Mouse (Mus musculus): ENCODE data around the gene Nim1k.

Gene Nim1k

DNA sequence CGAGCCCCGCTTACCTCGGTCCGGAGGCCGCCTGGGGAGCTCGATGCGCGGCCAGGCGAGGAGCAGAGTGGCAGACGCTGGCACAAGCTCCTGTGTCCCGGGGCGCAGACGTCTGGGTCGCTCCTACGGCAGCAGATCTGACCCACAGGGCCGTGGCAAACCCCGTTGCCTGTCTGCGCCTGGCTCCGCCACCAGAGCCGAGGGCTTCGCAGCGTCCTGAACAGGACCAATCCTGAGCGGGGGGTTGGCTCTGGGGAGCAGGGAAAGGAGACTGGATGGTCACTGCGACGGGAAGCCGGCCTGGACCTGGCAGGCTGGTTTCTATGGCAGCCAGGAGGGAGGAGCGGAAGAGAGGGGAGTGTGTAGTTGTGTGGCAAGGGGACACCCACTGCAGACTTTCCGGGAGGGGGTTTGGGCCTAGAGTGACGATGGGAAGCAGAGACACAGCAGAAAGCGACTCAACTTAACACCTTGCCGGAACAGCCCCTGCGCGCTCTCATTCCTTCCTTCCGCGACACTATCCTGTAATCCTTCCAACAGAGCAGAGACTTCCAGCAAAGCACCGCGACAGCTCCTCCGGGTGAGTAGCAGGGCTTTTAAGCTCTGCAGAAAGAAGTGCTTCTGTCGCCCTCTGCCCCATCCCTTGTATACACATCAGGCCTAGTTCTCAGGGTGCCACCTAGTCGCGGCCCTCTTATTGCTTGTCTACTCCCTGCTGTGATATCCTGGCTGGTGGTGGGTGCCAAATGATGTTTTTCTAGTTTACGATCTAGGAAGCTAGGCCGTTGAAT is at the start of gene Nim1k:
Nim1k (minus strand) TSS at position 202 of the 791 bp plus-strand sequence.
- peak; percentile 71 for DNase-seq (ENCODE audit: low read depth, low spot score)

DNA sequence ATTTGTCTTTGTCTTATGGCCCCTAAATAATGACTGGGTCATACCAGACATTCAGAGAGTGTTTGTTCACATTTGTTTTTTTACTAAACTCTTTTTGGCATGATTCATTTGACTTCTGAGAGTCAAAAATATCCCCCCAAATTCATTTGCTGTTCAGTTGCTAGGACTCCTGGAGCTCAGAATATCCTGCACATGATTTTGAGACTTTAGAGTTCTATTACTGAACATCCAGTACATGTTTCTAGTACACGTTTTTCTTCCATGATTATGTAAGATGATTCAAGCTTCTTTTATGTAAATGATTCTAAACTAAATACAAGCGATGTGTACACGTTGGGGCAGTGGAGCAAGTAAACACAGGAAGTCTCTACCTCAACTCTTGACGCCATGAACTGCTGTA is 42.0 kb upstream of the Nim1k start:
- DNase-seq (ENCODE audit: low read depth, low spot score): no peak

DNA sequence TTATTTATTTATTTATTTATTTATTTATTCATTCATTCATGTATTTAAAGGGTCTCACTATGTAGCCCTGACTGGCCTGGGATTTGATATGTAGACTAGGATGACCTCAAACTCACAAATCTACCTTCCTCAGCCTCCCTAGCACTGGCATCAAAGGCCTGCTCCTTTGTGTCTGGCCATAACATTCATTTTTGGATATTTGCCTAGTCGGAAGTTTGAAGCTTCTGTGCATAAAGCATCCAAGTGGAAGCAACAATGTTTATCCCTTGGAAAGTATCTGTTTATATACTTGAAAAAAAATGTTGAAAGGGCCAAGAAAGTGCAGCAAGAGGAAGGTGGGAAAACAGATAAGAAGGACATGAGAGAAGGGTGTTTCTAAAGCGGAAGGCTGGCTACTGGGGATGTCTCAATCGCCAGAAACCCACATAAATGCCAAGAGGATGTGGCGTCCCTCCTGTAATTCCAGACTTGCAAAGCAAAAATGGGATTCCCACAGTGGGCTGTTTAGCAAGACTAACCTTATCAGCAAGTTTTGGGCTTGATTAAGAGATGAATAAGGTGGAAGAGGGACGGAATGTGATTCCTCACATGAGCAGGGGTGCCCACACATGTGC is 37.2 kb upstream of the Nim1k start:
- DNase-seq (ENCODE audit: low read depth, low spot score): no peak

DNA sequence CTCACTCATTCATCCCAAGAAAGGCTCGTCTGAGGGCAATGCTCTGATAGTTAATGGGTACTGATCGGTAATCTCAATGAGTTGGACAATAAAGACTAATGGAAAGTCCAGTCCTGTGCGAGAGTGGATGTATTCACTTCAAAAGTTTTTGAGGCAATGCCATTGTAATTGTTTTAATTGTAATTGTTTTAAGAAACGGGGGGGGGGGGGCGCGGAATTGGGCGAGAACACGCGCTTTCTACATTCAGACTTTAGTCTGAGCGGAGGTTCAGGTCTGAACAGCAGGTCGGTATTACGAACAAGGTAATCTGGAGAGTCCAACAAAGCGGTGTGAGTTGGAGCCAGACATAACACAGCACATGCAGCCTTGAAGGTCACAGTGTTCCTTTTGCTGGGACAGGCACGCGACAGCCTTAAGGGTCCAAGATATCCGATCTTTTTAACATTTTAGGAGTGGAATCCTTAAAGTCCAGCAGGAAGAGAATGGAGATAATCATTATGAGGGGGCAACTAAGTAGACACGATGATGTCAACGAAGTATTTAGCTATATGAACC is 36.0 kb upstream of the Nim1k start:
- no peak for DNase-seq (ENCODE audit: low read depth, low spot score)

DNA sequence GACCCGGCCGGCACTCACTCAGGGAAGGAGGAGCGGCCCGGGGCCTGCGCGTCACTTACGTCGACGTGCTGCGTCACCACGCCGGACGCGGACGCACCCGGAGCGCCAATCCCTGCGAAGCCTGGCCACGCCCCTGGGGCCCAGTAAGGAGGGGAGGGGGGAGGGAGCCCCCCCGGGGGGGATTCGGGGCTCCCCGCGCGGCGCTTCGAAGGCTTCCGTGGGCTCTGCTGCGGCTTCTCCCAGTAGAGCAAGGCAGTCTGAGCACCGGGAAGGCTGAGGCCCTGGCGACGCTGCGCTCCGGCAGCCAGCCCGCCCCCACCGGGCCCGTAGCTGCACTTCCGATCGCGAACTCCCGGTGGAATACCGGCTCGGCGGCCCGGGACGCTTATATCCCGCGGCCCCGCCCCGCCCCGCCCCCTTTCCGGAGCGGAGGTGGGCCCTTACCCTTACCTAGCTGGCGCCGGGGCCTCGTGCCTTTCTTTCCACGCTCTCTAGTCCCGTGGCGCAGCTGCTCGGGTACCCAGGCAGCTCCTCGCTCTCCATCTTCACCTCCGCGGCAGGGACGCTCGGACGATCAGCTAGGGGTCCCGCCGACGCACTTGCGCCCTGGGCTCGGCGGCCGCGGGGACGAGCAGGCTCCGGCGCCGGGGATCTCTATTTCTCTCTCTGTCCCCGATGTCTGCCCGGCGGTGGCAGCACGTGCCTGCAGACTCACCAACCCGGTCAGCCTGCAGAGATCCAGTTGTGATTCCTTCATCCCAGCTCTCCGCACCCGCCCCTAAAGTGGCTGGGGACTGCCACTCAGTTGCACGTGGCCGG is 35.3 kb upstream of the Nim1k start, which contains the start of gene Zfp131:
Zfp131 (minus strand) TSS at position 129 of the 819 bp plus-strand sequence.
- DNase-seq (ENCODE audit: low read depth, low spot score): peak; percentile 94

DNA sequence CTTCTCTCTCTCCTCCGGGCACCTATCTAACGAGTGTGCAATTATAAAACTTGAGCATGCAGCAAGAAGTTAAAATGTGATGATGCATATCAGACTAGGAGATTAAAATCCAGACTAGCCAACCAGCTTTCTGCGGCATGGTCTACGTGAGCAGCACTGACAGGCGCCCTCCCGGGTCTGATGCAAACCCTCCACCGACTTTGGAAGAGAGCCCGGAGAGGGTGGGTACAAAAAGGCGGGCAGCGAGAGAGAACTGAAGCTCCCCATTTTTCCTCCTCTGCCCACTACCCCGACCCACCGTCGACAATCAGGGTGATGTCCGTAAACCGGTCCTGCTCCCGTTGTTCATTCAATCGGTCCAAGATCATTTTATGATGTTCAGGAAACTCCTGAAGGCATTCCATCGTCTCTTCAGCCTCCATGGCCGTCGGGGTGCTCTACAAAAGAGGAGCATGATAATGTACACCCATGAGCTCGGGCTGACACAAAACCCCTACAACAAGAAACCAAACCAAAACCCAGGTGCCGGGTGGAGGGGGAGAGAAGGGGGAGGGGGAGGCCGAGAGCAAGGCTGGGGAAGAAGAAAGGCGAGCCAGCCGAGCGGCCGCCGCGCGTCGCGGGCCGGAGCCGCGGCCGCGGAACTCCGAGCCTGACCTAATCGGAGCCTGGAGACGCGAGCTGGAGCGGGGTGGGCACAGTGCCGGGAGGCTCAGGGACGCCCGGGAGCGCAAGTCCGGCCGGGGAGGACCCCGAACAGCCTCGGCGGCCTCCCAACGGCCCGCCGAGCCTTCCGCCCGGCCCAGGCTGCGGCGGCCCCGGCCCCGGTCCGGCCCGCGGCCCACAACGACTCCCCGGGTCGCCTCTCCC is 34.4 kb upstream of the Nim1k start:
- DNase-seq (ENCODE audit: low read depth, low spot score): peak; percentile 23

DNA sequence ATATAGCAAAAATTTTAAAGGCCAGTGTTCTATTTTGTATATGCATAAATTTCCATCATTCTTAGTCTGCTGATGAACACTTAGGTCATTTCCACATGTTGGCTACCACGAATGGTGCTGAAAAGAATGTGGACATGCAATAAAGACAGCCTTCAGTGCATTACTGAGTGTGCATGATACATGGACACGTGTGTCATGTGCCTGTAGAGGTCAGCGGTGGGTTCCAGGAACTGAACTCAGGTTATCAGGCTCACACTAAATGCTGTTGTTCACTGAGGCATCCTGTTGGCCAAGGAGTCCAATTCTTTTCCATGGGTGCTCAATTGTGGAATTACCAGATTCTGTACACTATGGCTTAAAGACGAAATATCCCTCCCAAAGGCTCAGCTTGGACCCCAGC is 27.9 kb upstream of the Nim1k start:
- no peak for DNase-seq (ENCODE audit: low read depth, low spot score)

DNA sequence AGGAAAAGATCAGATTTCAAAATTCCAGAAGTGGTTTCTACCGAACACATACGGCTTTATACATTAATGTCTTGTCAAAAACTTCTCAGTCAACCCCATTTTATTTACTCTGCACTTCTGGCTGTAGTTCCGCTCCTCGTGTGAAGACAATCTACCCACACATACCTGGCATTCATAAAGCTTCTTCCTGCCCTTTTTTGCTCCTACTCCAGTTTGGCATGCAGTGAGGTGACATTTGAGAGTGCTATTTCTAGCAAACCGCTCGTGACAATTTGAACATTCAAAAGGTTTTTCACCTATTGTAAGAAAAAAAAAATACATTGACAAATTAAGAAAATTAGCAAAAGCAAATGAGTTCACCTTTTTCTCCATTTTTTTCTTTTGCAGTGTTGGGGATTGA is 12.9 kb upstream of the Nim1k start:
- no peak for DNase-seq (ENCODE audit: low read depth, low spot score)

DNA sequence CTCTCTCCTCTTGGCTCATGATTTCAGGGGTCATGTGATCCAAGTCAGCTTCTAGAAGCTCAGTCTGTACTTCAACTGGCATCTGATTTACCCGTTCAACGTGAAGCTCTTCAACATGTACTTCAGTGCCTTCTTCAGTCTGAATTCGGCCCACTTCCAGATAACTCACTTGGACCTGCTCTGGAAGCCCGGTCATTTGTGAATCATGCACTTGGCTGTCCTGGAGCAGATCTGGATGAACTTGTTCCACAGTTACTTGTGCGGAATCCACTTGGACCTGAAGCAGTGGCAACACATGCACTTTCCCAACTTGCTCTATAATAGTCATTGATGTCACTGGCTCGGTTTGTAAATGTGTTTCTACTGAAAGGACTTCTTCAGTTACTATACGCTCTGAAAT is 10.8 kb upstream of the Nim1k start:
- DNase-seq (ENCODE audit: low read depth, low spot score): no peak

DNA sequence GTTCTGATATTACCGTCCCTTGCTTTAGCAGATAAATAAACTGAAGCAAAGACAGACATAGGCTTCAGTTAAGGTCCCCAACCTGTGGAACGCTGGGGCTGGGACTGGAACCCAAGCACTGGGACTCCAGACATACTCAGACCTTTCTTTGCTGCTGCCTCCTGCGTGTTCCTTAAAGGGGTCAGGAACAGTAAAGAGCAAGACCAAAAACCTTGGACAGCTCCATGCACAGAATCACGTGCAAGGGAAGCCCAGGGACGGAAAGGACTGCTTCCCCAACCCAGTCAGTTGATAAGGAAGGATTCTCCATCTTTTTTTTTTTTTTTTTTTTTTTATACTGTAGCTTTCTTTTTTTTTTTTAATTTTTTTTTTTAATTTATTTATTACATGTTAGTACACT is 1.1 kb upstream of the Nim1k start:
- no peak for DNase-seq (ENCODE audit: low read depth, low spot score)

DNA sequence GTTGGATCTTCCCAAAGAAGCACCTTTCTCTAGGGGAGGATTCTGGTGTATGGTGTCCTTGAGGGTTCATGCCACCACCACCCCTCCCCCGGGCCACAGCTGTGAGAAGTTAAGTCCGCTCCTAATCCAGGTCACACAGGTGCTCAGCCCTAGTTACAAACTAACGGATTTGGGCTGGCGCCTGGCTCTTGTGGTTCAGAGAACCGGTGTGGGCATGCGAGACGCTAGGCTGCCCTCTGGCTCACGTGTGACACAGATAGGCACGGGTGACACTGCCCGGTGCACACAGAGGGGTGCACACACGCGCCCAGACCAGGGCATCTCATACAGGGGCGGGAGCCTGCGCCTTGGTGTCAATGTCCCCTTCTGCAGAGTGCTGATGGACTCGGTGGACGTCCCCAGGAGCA is 538 bp downstream of the Nim1k start:
- peak; percentile 71 for DNase-seq (ENCODE audit: low read depth, low spot score)

DNA sequence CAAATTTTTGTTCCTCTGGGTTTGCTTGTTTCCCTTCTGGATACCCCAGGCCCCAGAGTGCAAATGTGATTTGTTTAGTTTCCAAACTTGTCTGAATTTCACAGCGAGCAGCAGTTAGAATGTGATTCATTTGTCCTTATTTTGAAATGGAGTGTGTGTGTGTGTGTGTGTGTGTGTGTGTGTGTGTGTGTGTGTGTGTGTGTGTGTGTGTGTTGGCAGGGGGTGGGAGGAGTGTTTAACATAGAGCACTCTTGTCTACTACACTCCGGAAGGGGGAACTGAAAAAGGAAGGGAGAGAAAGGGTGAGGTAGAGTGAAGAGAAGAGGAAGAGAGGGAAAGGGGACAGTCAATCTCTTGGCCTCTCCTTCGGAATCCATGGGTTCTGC is 1.1 kb downstream of the Nim1k start:
- DNase-seq (ENCODE audit: low read depth, low spot score): no peak

DNA sequence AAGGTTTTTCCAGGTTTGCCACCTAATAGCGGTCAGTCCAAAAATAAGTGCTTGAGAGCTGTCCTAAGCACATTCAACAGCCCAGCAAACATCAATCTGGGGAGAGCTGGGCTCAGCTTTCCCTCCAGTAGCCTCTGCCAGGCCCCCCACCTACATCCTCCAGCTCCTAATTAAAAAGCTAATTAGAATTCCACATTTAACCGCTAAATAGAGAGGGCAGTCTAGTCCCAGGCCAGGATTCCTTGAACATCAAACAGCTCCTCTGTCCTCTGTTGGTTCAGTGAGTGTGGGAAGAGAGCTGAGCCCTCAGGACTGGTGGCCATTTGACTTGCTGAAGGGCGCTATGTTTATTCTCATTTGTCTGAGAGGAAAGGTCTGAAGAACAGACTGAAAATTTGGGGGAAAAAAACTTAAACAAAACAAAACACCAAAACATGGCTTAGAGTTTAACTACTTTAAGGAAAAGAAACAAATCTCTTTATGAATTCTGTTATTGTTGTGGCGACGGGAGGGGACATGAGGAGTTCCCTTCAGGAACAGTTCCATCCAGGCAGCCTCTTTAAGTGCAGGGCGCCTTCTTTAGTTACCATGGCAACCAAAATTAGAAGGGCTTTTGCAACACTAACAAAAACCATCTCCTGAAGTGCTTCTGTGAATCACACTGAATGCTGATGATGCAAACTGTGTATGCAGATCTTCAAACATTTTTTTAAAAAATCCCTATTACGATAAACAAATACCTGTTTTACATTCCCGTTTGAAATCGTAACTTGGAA is 1.6 kb downstream of the Nim1k start:
- DNase-seq (ENCODE audit: low read depth, low spot score): no peak

DNA sequence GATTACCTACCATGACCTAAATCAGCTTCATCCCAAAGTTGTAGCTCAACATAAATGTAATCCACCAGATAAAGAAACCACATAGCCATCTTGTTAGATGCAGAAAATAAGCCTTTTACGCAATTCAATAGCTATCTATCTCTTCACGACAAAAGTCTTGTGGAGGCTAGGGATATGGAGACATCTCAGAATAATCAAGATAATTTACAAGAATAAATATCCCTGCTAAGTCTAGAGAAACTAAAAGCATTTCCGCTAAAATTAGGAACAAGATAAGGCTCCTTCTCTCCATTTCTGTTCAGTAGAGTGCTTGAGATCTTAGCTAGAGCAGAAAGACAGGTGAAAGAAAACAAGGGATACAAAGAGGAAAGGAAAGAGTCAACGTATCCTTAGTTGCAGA is 8.8 kb downstream of the Nim1k start:
- DNase-seq (ENCODE audit: low read depth, low spot score): no peak

DNA sequence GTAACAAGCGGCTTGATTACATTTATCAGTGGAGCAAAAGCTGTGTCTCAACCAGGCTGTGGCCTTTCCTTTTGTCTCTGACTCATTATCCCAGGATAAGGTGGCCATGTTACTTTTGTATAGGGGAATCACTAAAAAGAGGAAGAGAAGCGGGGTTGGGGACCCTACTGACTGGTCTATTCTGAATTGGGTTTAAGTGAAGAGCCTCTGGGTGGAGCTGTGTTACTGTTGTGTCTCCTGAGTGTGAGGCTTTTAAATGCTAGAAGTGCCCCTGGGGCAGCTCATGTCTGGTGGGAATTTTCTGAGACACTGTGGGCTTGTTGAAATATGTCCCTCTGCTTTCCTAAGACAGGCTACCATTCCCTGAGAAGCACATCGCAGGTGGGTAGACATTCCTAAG is 12.2 kb downstream of the Nim1k start:
- no peak for DNase-seq (ENCODE audit: low read depth, low spot score)

DNA sequence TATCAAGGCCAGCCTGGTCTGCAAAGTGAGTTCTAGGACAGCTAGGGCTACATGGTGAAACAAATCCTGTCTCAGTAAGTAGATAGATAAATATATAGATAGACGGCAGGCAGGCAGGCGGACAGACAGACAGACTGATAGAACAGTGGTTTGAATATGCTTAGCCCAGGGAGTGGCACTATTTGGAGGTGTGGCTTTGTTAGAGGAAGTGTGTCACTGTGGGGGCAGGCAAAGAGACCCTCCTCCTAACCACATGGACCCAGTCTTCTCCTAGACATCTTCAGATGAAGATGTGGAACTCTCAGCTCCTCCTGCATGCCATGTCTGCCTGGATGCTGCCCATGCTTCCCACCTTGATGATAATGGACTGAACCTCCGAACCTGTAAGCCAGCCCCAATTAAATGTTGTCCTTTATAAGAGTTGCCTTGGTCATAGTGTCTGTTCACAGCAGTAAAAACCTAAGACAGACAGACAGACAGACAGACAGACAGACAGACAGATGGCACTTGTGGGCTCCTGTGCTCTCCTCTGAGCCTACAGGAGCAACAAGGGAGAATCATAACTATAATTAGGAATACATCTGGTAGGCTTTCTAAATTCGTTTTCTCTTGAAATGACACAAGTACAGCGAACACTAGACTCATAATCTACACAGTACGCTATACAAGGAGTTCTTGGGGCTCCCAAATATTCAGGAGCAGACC is 12.8 kb downstream of the Nim1k start:
- DNase-seq (ENCODE audit: low read depth, low spot score): no peak

DNA sequence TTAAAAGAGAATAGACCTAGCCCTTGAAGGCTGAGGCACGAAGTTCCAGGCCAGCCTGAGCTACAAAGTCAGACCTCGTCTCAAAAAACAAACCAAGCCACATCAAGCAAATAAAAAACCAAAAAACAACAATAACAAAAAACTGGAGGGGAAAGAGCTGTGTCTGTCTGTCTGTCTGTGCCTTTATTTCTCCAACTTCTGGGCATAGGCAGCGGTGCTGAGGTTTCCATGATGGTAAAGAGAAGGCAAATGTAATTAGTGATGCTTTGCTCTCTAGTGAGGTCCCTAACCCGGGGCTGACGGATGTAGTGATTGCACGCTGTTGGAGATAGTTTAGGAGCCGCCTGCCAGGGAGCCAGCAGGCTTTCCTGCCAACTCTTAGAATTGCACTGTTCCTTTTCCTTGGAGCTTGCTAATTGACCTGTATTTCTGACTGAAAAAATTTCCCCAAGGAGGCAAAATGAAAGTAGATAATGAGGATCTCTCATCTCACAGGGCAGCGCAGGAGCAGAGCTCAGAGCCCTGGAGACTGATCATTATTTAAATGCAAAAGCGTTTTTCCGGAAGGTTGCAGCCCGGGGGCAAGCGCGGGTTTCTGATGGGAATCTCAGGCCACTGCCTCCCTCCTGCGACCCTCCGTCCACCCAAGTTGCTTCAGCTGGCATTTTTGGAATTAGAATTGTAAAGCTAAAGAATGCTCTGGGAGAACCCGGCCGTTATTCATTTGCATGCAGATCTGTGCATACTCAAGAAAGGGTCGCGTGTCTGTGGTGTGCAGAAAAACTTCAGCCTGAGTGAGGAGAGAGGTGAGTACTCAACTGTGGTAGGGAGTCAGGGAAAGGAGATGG is 14.1 kb downstream of the Nim1k start:
- DNase-seq (ENCODE audit: low read depth, low spot score): no peak

DNA sequence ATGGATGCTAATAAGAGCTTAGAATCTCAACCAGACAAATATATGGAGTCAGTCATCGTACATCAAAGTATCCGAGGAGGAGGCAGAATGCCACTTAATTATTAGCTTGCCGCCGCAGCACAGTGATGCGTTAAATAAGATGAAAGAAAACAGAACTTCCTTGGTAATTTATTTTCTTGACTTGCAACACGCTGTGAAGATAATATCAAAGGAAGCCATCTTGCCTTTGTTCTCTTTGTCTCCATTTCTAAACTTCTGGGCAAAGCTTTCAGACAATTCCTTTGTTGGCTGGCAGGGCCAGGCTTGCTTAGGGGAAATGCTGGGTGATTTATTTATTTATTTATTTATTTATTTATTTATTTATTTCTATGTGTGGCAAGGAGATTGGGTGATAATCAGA is 24.2 kb downstream of the Nim1k start:
- no peak for DNase-seq (ENCODE audit: low read depth, low spot score)

DNA sequence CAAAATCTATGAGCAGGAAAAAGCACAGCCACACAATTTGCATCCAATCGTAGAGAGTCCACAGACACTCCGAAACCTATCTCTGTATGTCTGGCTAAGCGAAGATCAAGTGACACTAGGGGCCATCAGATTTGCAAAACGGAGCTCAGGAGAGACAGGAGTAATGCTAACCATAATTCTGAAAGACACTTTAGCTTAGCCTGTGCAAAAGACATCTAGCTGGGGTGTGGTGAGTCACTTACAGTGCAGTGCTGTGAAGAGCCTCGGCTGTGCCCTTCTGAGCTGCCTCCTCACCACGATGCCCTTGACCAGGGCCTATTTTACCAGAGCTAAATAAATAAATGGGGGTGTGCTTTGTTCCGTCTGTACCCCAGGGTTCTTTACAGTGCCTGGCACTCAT is 26.3 kb downstream of the Nim1k start:
- DNase-seq (ENCODE audit: low read depth, low spot score): no peak
